Mouse (Mus musculus) liver, embryonic 13.5 days (tissue): ENCODE measurements around the gene Rab24. TPM values are rescaled to one million over a fixed set of nuclear protein-coding genes. Genes with fewer than 3 reads are reported as not detected.
A peak's percentile ranks its signal among the peaks of the same experiment; 100 is the strongest.

Experiments
- ATAC-seq: fragments of 200-750 bp; cut with Nextera tagmentation; 2 replicates; pipeline ENCODE4 v1.8.0; 2017; ENCODE audit warnings: low read depth, mild to moderate bottlenecking, moderate number of reproducible peaks, moderate library complexity
- DNase-seq: peaks from one replicate; pipeline ENCODE4 v3.0.0; 2022
- H3K27ac ChIP-seq: fragments of 300-500 bp; sonication (generic); 2 replicates; pipeline ENCODE4 v1.5.1; 2015; ENCODE audit warnings: moderate library complexity, mild to moderate bottlenecking, inconsistent platforms
- H3K27me3 ChIP-seq: fragments of 300-500 bp; sonication (generic); 2 replicates; pipeline ENCODE4 v1.6.1; 2015; ENCODE audit warnings: mild to moderate bottlenecking, inconsistent platforms
- H3K36me3 ChIP-seq: fragments of 300-500 bp; sonication (generic); 2 replicates; pipeline ENCODE4 v1.6.1; 2015; ENCODE audit warnings: mild to moderate bottlenecking, inconsistent platforms
- H3K4me1 ChIP-seq: fragments of 300-500 bp; sonication (generic); replicated peaks from 2 replicates; pipeline ENCODE4 v1.6.1; 2015; ENCODE audit warnings: inconsistent platforms
- H3K4me2 ChIP-seq: fragments of 300-500 bp; sonication (generic); 2 replicates; pipeline ENCODE4 v1.6.1; 2015; ENCODE audit warnings: inconsistent platforms, mild to moderate bottlenecking, moderate library complexity
- H3K4me3 ChIP-seq: fragments of 300-500 bp; sonication (generic); replicated peaks from 2 replicates; pipeline ENCODE4 v1.5.1; 2015; ENCODE audit warnings: mild to moderate bottlenecking, inconsistent platforms
- H3K9ac ChIP-seq: fragments of 300-500 bp; sonication (generic); 2 replicates; pipeline ENCODE4 v1.6.1; 2015; ENCODE audit warnings: mild to moderate bottlenecking, inconsistent platforms
- H3K9me3 ChIP-seq: fragments of 300-500 bp; sonication (generic); replicated peaks from 2 replicates; pipeline ENCODE4 v1.6.1; 2016; ENCODE audit warnings: inconsistent platforms
- WGBS: fragments of 180-500 bp; shearing (Covaris S2); methylation state at CpG from one replicate; pipeline ENCODE4 v1.1.7; 2015; ENCODE audit not compliant: insufficient replicate concordance; 5-methylcytosine and 5-hydroxymethylcytosine counted together
- polyA plus RNA-seq: library from polyadenylated mRNA; unstranded; fragments of >200 nt; fragmentation: Nextera tagmentation; extraction: Ambion mirVana; gene quantifications from 2 replicates; pipeline ENCODE4 v1.2.1, GENCODE M21; 2015

Gene Rab24
- polyA plus RNA-seq, 1 experiment from 2014 or later = 45.0 TPM

GRCm38 (mm10) chr13:55342469-55342868 lies 20.7 kb upstream of the Rab24 start:
- DNase-seq = no peak
- H3K36me3 ChIP-seq = peaks cover 38% of the 10 kb centered on the region
- H3K27me3 ChIP-seq = no peaks in the 10 kb centered on the region
- peaks cover 18% of the 10 kb centered on the region for H3K4me1 ChIP-seq
- WGBS = 54% methylated on average over 11 of the region's 11 CpGs
- no peaks in the 10 kb centered on the region for H3K9me3 ChIP-seq
- no peak overlapping the region for H3K4me2 ChIP-seq
- H3K27ac ChIP-seq = no peak overlapping the region
- H3K4me3 ChIP-seq = no peak overlapping the region
- peak; percentile 19; the same call in 1 of the 2 replicates for ATAC-seq
- H3K9ac ChIP-seq = 0 out of 2 replicates have a peak overlapping the region, but pooled peaks have one; percentile 23

- Histone ChIP-seq H3K4me2 (peak overlapping the region; percentile 17; the same call in 1 of the 2 replicates), H3K9me3 (no peaks in the 10 kb centered on the region), H3K27me3 (no peaks in the 10 kb centered on the region), H3K9ac (no peak overlapping the region), H3K4me1 (peaks cover 20% of the 10 kb centered on the region), H3K36me3 (peaks cover 6% of the 10 kb centered on the region), H3K27ac (no peak overlapping the region), H3K4me3 (no peak overlapping the region)
- WGBS = 34% methylated on average over 2 of the region's 2 CpGs
- ATAC-seq (peak; percentile 76), DNase-seq (peak; percentile 35)
These were observed 17.5 kb upstream of the Rab24 start for GRCm38 (mm10) chr13:55339259-55339658.

- no peaks in the 10 kb centered on the region for H3K9me3 ChIP-seq
- DNase-seq (no peak), ATAC-seq (no peak)
- H3K36me3 ChIP-seq = no peaks in the 10 kb centered on the region
- no peak overlapping the region for H3K27ac ChIP-seq
- no peak overlapping the region for H3K4me3 ChIP-seq
- no peak overlapping the region for H3K9ac ChIP-seq
- H3K4me2 ChIP-seq = no peak overlapping the region
- 62% methylated on average over 12 of the region's 12 CpGs for WGBS
- H3K4me1 ChIP-seq = peaks cover 20% of the 10 kb centered on the region
- no peaks in the 10 kb centered on the region for H3K27me3 ChIP-seq
These were observed 16.6 kb upstream of the Rab24 start for GRCm38 (mm10) chr13:55338131-55339054.

GRCm38 (mm10) chr13:55337341-55337975 lies 15.7 kb upstream of the Rab24 start:
- no peak overlapping the region for H3K27ac ChIP-seq
- H3K4me1 ChIP-seq = peaks cover 18% of the 10 kb centered on the region
- no peak for ATAC-seq
- no peaks in the 10 kb centered on the region for H3K27me3 ChIP-seq
- no peak overlapping the region for H3K9ac ChIP-seq
- no peak overlapping the region for H3K4me2 ChIP-seq
- H3K36me3 ChIP-seq = no peaks in the 10 kb centered on the region
- DNase-seq = no peak
- WGBS = 69% methylated on average over 10 of the region's 10 CpGs
- no peaks in the 10 kb centered on the region for H3K9me3 ChIP-seq
- no peak overlapping the region for H3K4me3 ChIP-seq

GRCm38 (mm10) chr13:55335701-55336100 lies 14.0 kb upstream of the Rab24 start:
- Histone ChIP-seq H3K9ac (no peak overlapping the region), H3K27me3 (no peaks in the 10 kb centered on the region), H3K4me3 (no peak overlapping the region), H3K27ac (no peak overlapping the region), H3K4me2 (no peak overlapping the region), H3K9me3 (no peaks in the 10 kb centered on the region), H3K4me1 (peaks cover 26% of the 10 kb centered on the region), H3K36me3 (no peaks in the 10 kb centered on the region)
- WGBS = 61% methylated on average over 4 of the region's 4 CpGs
- DNase-seq (no peak), ATAC-seq (no peak)

GRCm38 (mm10) chr13:55332331-55332730 lies 10.6 kb upstream of the Rab24 start:
- peaks cover 39% of the 10 kb centered on the region for H3K4me1 ChIP-seq
- peaks cover 2% of the 10 kb centered on the region for H3K36me3 ChIP-seq
- H3K4me3 ChIP-seq = no peak overlapping the region
- no peak overlapping the region for H3K27ac ChIP-seq
- no peaks in the 10 kb centered on the region for H3K9me3 ChIP-seq
- H3K4me2 ChIP-seq = no peak overlapping the region
- 77% methylated on average over 3 of the region's 3 CpGs for WGBS
- DNase-seq = no peak
- no peaks in the 10 kb centered on the region for H3K27me3 ChIP-seq
- no peak overlapping the region for H3K9ac ChIP-seq
- no peak for ATAC-seq

GRCm38 (mm10) chr13:55330567-55331400 lies 9.0 kb upstream of the Rab24 start:
- peaks cover 50% of the 10 kb centered on the region for H3K4me1 ChIP-seq
- H3K9ac ChIP-seq = peak overlapping the region; percentile 92
- WGBS = 46% methylated on average over 14 of the region's 14 CpGs
- ATAC-seq (no peak), DNase-seq (no peak)
- peak overlapping the region; percentile 95 for H3K4me3 ChIP-seq
- peak overlapping the region; percentile 93 for H3K4me2 ChIP-seq
- peaks cover 18% of the 10 kb centered on the region for H3K36me3 ChIP-seq
- H3K27ac ChIP-seq = peak overlapping the region; percentile 95
- H3K9me3 ChIP-seq = no peaks in the 10 kb centered on the region
- no peaks in the 10 kb centered on the region for H3K27me3 ChIP-seq

- DNase-seq (peak; percentile 92), ATAC-seq (peak; percentile 86)
- peak within 1 kb of the TSS; percentile 93 for H3K4me2 ChIP-seq
- peak within 1 kb of the TSS; percentile 92 for H3K9ac ChIP-seq
- peaks cover 26% of the 10 kb centered on the region for H3K36me3 ChIP-seq
- H3K27ac ChIP-seq = peak within 1 kb of the TSS; percentile 95
- WGBS = under 1% methylated on average over 81 of the region's 82 CpGs
- peaks cover 56% of the 10 kb centered on the region for H3K4me1 ChIP-seq
- no peaks in the 10 kb centered on the region for H3K9me3 ChIP-seq
- no peaks in the 10 kb centered on the region for H3K27me3 ChIP-seq
- H3K4me3 ChIP-seq = peak within 1 kb of the TSS; percentile 95
These were observed 8.2 kb upstream of the Rab24 start, which contains the start of gene Mxd3 for GRCm38 (mm10) chr13:55329683-55330566. TSS of gene Mxd3 (minus strand) at chr13:55329823.

GRCm38 (mm10) chr13:55329109-55329682 lies 7.5 kb upstream of the Rab24 start:
- Histone ChIP-seq H3K27ac (peak overlapping the region; percentile 95), H3K4me3 (peak overlapping the region; percentile 95)

GRCm38 (mm10) chr13:55328641-55329040 lies 6.9 kb upstream of the Rab24 start:
- Histone ChIP-seq H3K27ac (peak overlapping the region; percentile 95), H3K4me2 (peak overlapping the region; percentile 93), H3K36me3 (peaks cover 39% of the 10 kb centered on the region), H3K4me3 (peak overlapping the region; percentile 95), H3K4me1 (peaks cover 66% of the 10 kb centered on the region), H3K27me3 (no peaks in the 10 kb centered on the region), H3K9ac (peak overlapping the region; percentile 92), H3K9me3 (no peaks in the 10 kb centered on the region)
- WGBS = 84% methylated on average over 4 of the region's 4 CpGs
- ATAC-seq (no peak), DNase-seq (no peak)

More at GRCm38 (mm10) chr13:55329109-55329682, 7.5 kb upstream of the Rab24 start:
- H3K36me3 ChIP-seq = peaks cover 33% of the 10 kb centered on the region
- peak overlapping the region; percentile 92 for H3K9ac ChIP-seq
- H3K9me3 ChIP-seq = no peaks in the 10 kb centered on the region
- no peaks in the 10 kb centered on the region for H3K27me3 ChIP-seq
- 1% methylated on average over 29 of the region's 29 CpGs for whole genome bisulfite sequencing
- peak; percentile 34 for ATAC-seq
- peak; percentile 56 for DNase-seq
- H3K4me2 ChIP-seq = peak overlapping the region; percentile 93
- peaks cover 60% of the 10 kb centered on the region for H3K4me1 ChIP-seq
